Mouse (Mus musculus) megakaryocyte progenitor cell, adult 5-6 weeks (primary cell): ENCODE measurements around the gene Sh3pxd2a. TPM values are rescaled to one million over a fixed set of nuclear protein-coding genes. Genes with fewer than 3 reads are reported as not detected.

Source experiments
- ATAC-seq: replicated peaks from 2 replicates; pipeline ENCODE4 v1.8.0; 2016; ENCODE audit warnings: mild to moderate bottlenecking, moderate TSS enrichment, inconsistent platforms; ENCODE audit not compliant: poor library complexity
- total RNA-seq, 2 experiments: library from RNA; stranded (forward) in 1 of 2; stranded (reverse) in 1 of 2; fragments of 157-497, 149-512 nt in 1 of 2; fragments of 200-1000 nt in 1 of 2; gene quantifications; 2 replicates each; pipeline versions ENCODE4 v1.2.3 to v1.2.4; 2015 to 2017

The Sh3pxd2a gene
- total RNA-seq, 2 experiments from 2014 or later: 1.1 to 1.3 TPM

GRCm38 (mm10) chr19:47440967-47441366 is 23.2 kb downstream of the Sh3pxd2a start:
- ATAC-seq: no peak

DNA sequence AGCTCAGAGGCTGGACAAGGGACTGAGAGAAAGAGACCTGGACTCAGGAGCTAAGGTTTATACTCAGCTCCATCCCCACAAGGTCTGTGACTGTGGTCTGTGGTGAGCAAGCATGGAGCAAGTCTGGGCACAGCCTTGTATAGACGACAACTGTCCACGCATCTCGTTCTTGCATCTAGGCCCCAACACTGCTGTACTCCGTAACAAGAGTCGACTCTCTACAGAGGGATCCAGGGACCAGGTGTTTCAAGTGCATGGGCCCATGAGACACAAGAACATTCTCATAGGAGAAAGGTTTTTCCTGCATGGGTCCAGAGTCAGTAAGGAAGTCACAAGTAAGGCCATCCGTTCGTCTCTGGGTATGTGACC is 23.8 kb downstream of the Sh3pxd2a start:
- no peak for ATAC-seq

GRCm38 (mm10) chr19:47439726-47440434 is 24.3 kb downstream of the Sh3pxd2a start:
- ATAC-seq: peak; percentile 27; the same call in 1 of the 2 replicates

- peak; percentile 52 for ATAC-seq
Observed at GRCm38 (mm10) chr19:47438445-47438844, 25.8 kb downstream of the Sh3pxd2a start.

GRCm38 (mm10) chr19:47437040-47437439 is 27.2 kb downstream of the Sh3pxd2a start:
- ATAC-seq: no peak

- no peak for ATAC-seq
Observed at GRCm38 (mm10) chr19:47436236-47436635, 28.0 kb downstream of the Sh3pxd2a start.

GRCm38 (mm10) chr19:47434655-47435054 is 29.5 kb downstream of the Sh3pxd2a start:
- ATAC-seq: no peak

DNA sequence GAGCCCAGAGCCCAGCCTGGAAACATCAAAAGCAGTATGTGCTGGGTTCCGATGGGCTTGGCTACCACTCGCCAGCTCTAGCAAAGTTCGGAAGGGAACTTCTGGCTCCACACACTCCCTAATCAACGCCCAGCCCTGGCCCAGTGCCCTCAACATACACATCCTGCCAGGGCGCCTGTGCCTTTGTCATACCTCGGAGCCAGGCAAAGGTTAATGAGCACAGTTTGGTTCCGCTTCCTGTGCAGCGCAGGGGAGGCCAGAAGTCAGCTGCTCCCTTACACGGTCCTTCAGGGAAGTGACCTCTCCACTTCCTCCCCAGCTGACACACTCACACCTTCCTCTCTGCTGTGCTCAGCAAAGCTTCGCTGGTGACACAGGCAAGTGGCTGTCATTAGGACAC is 31.9 kb downstream of the Sh3pxd2a start:
- peak; percentile 75 for ATAC-seq

DNA sequence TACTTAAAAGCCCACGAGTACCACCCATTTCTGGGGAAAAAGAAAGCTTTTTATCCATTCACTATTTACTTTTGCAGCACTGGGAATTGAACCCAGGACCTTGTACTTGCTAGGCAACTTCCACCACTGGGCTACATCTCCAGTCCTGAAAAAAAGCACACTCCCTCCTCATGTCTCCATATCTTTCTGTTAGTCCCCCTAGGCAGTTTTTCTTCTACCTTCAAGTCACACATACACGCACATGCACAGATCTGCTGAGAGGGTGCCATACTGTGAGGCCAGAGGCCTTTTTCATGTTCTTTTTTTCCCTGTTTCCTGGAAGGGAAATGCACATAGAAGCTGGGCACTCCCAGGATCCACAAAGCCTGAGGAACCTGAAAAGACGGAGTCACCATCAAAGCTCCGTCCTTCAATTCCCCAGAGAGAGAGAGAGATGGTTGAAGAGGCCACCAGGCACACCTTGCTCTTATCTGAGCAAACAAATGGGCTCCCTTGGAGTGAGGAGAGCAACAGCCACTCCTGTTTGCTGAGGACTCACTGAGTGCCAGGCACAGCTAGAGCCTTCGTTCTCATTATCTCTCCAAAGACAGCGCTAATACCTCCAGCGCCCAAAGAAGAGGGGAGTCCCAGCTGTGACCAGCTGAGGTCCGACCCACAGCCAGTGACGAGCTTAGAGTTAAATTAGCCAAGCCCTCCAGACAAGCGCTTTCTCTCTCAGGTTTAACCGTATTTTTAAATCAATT is 32.8 kb downstream of the Sh3pxd2a start:
- peak; percentile 87 for ATAC-seq

DNA sequence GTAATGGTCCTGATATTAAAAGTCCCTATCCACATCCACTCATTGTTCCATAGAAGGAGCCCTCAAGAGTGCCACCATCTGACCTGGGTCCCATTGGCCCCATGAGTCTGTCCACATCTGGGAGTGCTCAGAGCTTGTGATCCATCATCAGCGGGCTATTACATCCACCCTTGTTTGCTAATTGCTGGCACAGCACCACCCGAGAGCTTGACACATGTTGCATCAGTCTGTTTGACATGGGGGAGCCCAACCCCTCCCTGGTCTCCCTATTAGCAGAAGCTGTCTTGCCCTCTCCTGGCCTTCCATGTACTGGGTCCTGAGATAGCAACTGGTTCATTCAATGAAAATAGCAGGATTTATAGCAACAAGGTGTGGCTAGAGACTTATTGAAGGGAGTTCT is 34.0 kb downstream of the Sh3pxd2a start:
- no peak for ATAC-seq

GRCm38 (mm10) chr19:47429245-47429644 is 35.0 kb downstream of the Sh3pxd2a start:
- ATAC-seq: no peak

GRCm38 (mm10) chr19:47428794-47429193 is 35.4 kb downstream of the Sh3pxd2a start:
- no peak for ATAC-seq

DNA sequence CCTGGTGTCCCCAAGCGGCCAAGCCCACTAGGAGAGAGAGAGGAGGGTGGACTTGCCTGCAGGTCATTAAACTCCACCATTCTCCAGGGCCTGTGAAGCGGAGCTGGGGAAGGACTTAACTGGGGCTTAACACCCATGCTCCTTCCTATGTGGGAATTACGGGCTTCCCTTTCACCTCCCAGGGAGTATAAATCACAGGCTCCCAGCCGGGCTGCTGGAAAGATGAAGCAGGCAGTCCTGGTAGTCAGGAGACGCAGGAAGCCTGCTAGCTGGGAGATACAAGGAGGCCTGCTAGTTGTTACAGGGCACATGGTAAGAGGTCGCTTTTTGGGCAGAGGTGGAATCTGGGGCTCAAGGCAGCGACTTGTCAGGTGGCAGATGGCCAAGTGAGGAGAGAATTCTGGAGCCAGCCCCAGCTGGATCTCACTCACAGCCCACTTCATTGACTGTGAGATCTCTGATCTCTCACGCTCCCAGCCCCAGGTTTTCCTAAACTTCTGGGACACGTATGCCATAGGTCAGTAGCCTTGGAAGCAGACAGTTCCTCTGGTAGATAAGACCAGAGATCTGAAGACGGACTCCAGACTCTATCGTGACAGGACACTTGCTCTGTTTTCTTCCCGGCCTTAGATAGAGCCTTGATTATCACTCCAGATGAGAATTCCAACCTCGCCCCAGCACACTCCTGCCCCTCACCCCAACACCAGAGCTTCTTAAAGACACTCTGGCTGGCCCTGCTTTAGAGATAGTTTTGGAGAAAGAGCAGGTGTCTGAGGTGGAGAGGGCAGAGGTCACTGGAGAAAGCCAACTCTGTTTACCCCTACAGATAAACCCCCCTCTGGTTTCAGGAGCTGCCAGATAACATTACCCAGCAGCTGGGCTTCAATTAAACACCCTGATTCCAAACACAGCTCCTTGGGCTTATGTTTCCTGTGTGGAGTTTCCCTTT is 36.1 kb downstream of the Sh3pxd2a start:
- ATAC-seq: no peak

GRCm38 (mm10) chr19:47423632-47424031 is 40.6 kb downstream of the Sh3pxd2a start:
- ATAC-seq: no peak

DNA sequence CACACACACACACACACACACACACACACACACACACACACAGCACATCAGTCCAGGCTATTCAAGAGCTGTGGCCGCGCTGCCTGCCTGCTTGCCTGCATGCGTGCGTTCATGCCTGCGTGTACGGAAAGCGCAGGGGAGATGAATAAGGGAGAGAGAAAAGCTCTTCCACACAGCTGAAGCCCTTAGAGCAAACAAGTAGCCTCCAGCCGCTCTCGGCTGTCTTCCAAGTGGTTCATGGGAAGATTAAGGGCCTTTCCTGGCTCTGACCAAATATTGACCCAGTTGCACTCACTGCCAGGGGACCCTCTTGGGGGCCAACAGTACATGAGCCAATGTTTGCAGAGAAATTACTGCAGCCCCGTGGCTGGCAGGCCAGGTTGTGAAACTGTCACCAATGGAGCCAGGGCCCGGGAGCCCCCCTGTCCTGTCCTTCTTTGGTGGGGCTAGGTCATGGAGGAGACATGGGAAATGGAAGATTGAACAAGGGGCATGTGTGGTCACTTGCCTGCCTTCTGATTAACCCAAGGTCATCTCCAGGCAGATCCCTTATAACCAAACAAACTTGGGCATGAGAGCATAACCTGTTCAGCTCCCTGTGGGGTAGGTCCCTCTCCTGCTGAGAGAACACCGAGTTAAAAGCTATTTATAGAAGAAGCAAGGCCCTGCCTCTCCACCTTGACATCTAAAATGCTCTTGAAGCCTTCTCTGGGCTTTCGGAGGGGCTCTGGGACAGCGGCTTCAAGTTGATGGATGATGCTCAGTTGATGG is 42.9 kb downstream of the Sh3pxd2a start:
- no peak for ATAC-seq

DNA sequence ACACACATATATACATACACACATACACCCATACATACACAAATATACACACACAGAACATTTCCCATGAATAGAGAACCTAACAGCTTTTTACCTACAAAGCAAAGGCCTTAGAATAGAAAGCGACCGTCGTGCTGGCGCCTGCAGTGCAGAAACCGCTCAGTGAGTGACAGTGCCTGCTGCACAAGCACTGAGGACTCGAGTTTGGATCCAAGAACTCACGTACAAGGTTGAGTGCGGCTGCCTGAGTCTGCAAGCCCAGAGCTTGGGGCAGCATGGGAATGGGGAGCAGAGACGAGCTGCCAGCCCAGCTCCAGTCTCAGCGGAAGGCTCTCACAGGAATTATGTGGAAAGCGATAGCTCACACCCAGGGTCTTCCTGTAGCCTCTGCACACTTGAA is 43.7 kb downstream of the Sh3pxd2a start:
- ATAC-seq: no peak

GRCm38 (mm10) chr19:47419208-47419607 is 45.0 kb downstream of the Sh3pxd2a start:
- peak; percentile 44 for ATAC-seq

GRCm38 (mm10) chr19:47416161-47416560 is 48.0 kb downstream of the Sh3pxd2a start:
- ATAC-seq: no peak

GRCm38 (mm10) chr19:47414142-47414905 is 49.9 kb downstream of the Sh3pxd2a start:
- ATAC-seq: no peak
